In genomic region chr7:124184693-124185092, GRCm38 (mm10) we compare ENCODE assay signal across 24 mouse cellular contexts.
DNase-seq lines count a peak whose midpoint lies in the region; ATAC-seq and TF ChIP-seq lines count a peak whose summit lies in the region.
"Had no signal": no experiment of that assay in that cellular context is flagged by ENCODE, and none has a peak within 500 bp of the region (broad histone marks: within the 10 kb centered on the region; RNA-seq: fewer than 3 reads in every experiment).

No protein-coding gene starts in this region.

- no peaks in the 10 kb centered on the region for H3K36me3 ChIP-seq in kidney, postnatal 0 days (ENCODE audit: insufficient read depth, low read length)
- H3K36me3 ChIP-seq in kidney, embryonic 14.5 days (ENCODE audit: control insufficient read depth, insufficient read depth, low read length): no peaks in the 10 kb centered on the region
- H3K36me3 ChIP-seq in limb, embryonic 14.5 days (ENCODE audit: control insufficient read depth, insufficient read depth, low read length): no peaks in the 10 kb centered on the region
- H3K36me3 ChIP-seq in limb, embryonic 10.5 days: no peaks in the 10 kb centered on the region
- H3K36me3 ChIP-seq in midbrain, postnatal 0 days (ENCODE audit: insufficient read depth, low read length): no peaks in the 10 kb centered on the region
- H3K36me3 ChIP-seq in midbrain, embryonic 13.5 days: no peaks in the 10 kb centered on the region
- H3K36me3 ChIP-seq: embryonic facial prominence, embryonic 13.5 days; G1E; limb, embryonic 12.5 days; liver, embryonic 12.5 days; neural tube, embryonic 15.5 days had no signal

- H3K9me3 ChIP-seq in kidney, postnatal 0 days (replicated peaks; ENCODE audit: low read length): no peaks in the 10 kb centered on the region
- H3K9me3 ChIP-seq in kidney, embryonic 14.5 days (ENCODE audit: control insufficient read depth, low read length): no peaks in the 10 kb centered on the region
- no peaks in the 10 kb centered on the region for H3K9me3 ChIP-seq in limb, embryonic 14.5 days (ENCODE audit: control insufficient read depth, low read length)
- no peaks in the 10 kb centered on the region for H3K9me3 ChIP-seq in limb, embryonic 10.5 days (replicated peaks)
- H3K9me3 ChIP-seq in midbrain, postnatal 0 days (ENCODE audit: low read length): no peaks in the 10 kb centered on the region
- no peaks in the 10 kb centered on the region for H3K9me3 ChIP-seq in midbrain, embryonic 13.5 days
- H3K9me3 ChIP-seq: embryonic facial prominence, embryonic 13.5 days; forebrain, embryonic 13.5 days; limb, embryonic 12.5 days; liver, embryonic 12.5 days; neural tube, embryonic 15.5 days had no signal

- TF ChIP-seq CTCF in kidney, postnatal 0 days (IDR thresholded peaks at IDR 0.05; ENCODE audit: low read depth): no peak
- TF ChIP-seq CTCF in midbrain, postnatal 0 days (IDR thresholded peaks at IDR 0.05): no peak

- no peak for TF ChIP-seq POLR2A in limb, embryonic 14.5 days (IDR thresholded peaks at IDR 0.05; ENCODE audit: borderline replicate concordance, extremely low read depth, insufficient read depth, insufficient read length)

- DNase-seq in kidney, postnatal 0 days (ENCODE audit: low spot score): peak; percentile 76
- DNase-seq in limb, embryonic 14.5 days (ENCODE audit: low spot score): peak; percentile 17
- DNase-seq in limb, embryonic 10.5 days (ENCODE audit: low spot score): no peak
- DNase-seq in midbrain, postnatal 0 days (ENCODE audit: low spot score): peak; percentile 20
- DNase-seq in gastrocnemius, postnatal 25 days: no peak
- DNase-seq: adrenal gland, adult 2 months; B cell, adult 2 months; cerebellum, adult 11-12 months; gastrocnemius, postnatal 10 days; heart, adult 11 months; kidney, adult 18-20 months; lung, adult 2 months; right cerebral cortex, postnatal 14 days had no signal

- no peak overlapping the region for H3K27ac ChIP-seq in kidney, postnatal 0 days
- H3K27ac ChIP-seq in kidney, embryonic 14.5 days (ENCODE audit: low read depth, low read length): no peak overlapping the region
- no peak overlapping the region for H3K27ac ChIP-seq in limb, embryonic 14.5 days (replicated peaks; ENCODE audit: low read depth, low read length)
- no peak overlapping the region for H3K27ac ChIP-seq in limb, embryonic 10.5 days
- no peak overlapping the region for H3K27ac ChIP-seq in midbrain, postnatal 0 days (ENCODE audit: low read depth, low read length)
- H3K27ac ChIP-seq in midbrain, embryonic 13.5 days: no peak overlapping the region
- H3K27ac ChIP-seq: embryonic facial prominence, embryonic 13.5 days; forebrain, embryonic 13.5 days; limb, embryonic 12.5 days; liver, embryonic 12.5 days; neural tube, embryonic 15.5 days; stomach, postnatal 0 days had no signal

- WGBS in kidney, postnatal 0 days: 66% methylated on average over 1 of the region's 1 CpGs
- WGBS in kidney, embryonic 14.5 days: 77% methylated on average over 1 of the region's 1 CpGs
- 74% methylated on average over 1 of the region's 1 CpGs for WGBS in limb, embryonic 14.5 days
- WGBS in limb, embryonic 10.5 days: 82% methylated on average over 1 of the region's 1 CpGs
- 84% methylated on average over 1 of the region's 1 CpGs for WGBS in midbrain, postnatal 0 days
- 77% methylated on average over 1 of the region's 1 CpGs for WGBS in midbrain, embryonic 13.5 days

- no peaks in the 10 kb centered on the region for H3K4me1 ChIP-seq in kidney, postnatal 0 days (replicated peaks; ENCODE audit: insufficient read depth, low read length)
- no peaks in the 10 kb centered on the region for H3K4me1 ChIP-seq in kidney, embryonic 14.5 days (ENCODE audit: control insufficient read depth, insufficient read depth, low read length)
- no peaks in the 10 kb centered on the region for H3K4me1 ChIP-seq in limb, embryonic 14.5 days (ENCODE audit: control insufficient read depth, insufficient read depth, low read length)
- H3K4me1 ChIP-seq in limb, embryonic 10.5 days: no peaks in the 10 kb centered on the region
- H3K4me1 ChIP-seq in midbrain, postnatal 0 days (ENCODE audit: insufficient read depth, low read length): no peaks in the 10 kb centered on the region
- no peaks in the 10 kb centered on the region for H3K4me1 ChIP-seq in midbrain, embryonic 13.5 days (replicated peaks)
- H3K4me1 ChIP-seq: embryonic facial prominence, embryonic 13.5 days; limb, embryonic 12.5 days; liver, embryonic 12.5 days; megakaryocyte, embryonic 14.5 days; neural tube, embryonic 15.5 days had no signal

- no peak overlapping the region for H3K4me3 ChIP-seq in kidney, postnatal 0 days (replicated peaks; ENCODE audit: low read depth, low read length)
- H3K4me3 ChIP-seq in kidney, embryonic 14.5 days (ENCODE audit: low read length): no peak overlapping the region
- H3K4me3 ChIP-seq in limb, embryonic 14.5 days (replicated peaks; ENCODE audit: low read length): no peak overlapping the region
- H3K4me3 ChIP-seq in limb, embryonic 10.5 days: no peak overlapping the region
- H3K4me3 ChIP-seq in midbrain, postnatal 0 days (ENCODE audit: low read depth, low read length): no peak overlapping the region
- no peak overlapping the region for H3K4me3 ChIP-seq in midbrain, embryonic 13.5 days (replicated peaks)
- H3K4me3 ChIP-seq: embryonic facial prominence, embryonic 13.5 days; forebrain, embryonic 13.5 days; limb, embryonic 12.5 days; liver, embryonic 12.5 days; megakaryocyte, embryonic 14.5 days; neural tube, embryonic 15.5 days had no signal

- no peaks in the 10 kb centered on the region for H3K27me3 ChIP-seq in kidney, postnatal 0 days (ENCODE audit: insufficient read depth, low read length)
- no peaks in the 10 kb centered on the region for H3K27me3 ChIP-seq in kidney, embryonic 14.5 days (ENCODE audit: control insufficient read depth, insufficient read depth, low read length)
- no peaks in the 10 kb centered on the region for H3K27me3 ChIP-seq in limb, embryonic 14.5 days (ENCODE audit: control insufficient read depth, insufficient read depth, low read length)
- H3K27me3 ChIP-seq in limb, embryonic 10.5 days (ENCODE audit: low read depth, poor library complexity, severe bottlenecking): no peaks in the 10 kb centered on the region
- no peaks in the 10 kb centered on the region for H3K27me3 ChIP-seq in midbrain, postnatal 0 days (ENCODE audit: insufficient read depth, low read length)
- H3K27me3 ChIP-seq in midbrain, embryonic 13.5 days: no peaks in the 10 kb centered on the region
- H3K27me3 ChIP-seq: embryonic facial prominence, embryonic 13.5 days; forebrain, embryonic 13.5 days; limb, embryonic 12.5 days; liver, embryonic 12.5 days; megakaryocyte, embryonic 14.5 days; neural tube, embryonic 15.5 days had no signal

- no peak overlapping the region for H3K9ac ChIP-seq in kidney, postnatal 0 days (ENCODE audit: low read depth, low read length)
- no peak overlapping the region for H3K9ac ChIP-seq in kidney, embryonic 14.5 days (ENCODE audit: low read depth, low read length)
- H3K9ac ChIP-seq in limb, embryonic 14.5 days (ENCODE audit: low read depth, low read length, severe bottlenecking): no peak overlapping the region
- H3K9ac ChIP-seq in midbrain, postnatal 0 days (replicated peaks; ENCODE audit: low read length, poor library complexity, severe bottlenecking): no peak overlapping the region
- H3K9ac ChIP-seq in midbrain, embryonic 13.5 days (replicated peaks): no peak overlapping the region
- H3K9ac ChIP-seq: embryonic facial prominence, embryonic 13.5 days; forebrain, embryonic 13.5 days; limb, embryonic 12.5 days; liver, embryonic 12.5 days; neural tube, embryonic 15.5 days had no signal

- no peak for ATAC-seq in kidney, postnatal 0 days (replicated peaks; ENCODE audit: low FRiP score, low read depth)
- no peak for ATAC-seq in kidney, embryonic 14.5 days (ENCODE audit: low FRiP score, low TSS enrichment)
- ATAC-seq in limb, embryonic 14.5 days (ENCODE audit: low FRiP score, low read depth): no peak
- no peak for ATAC-seq in midbrain, postnatal 0 days (ENCODE audit: low FRiP score)
- ATAC-seq in midbrain, embryonic 13.5 days: no peak
- ATAC-seq: forebrain, embryonic 13.5 days; liver, embryonic 12.5 days had no signal

- no peak overlapping the region for H3K4me2 ChIP-seq in kidney, postnatal 0 days (ENCODE audit: low read length)
- H3K4me2 ChIP-seq in kidney, embryonic 14.5 days (replicated peaks; ENCODE audit: low read depth, low read length): no peak overlapping the region
- no peak overlapping the region for H3K4me2 ChIP-seq in limb, embryonic 14.5 days (replicated peaks; ENCODE audit: low read depth, low read length, severe bottlenecking)
- no peak overlapping the region for H3K4me2 ChIP-seq in midbrain, postnatal 0 days (ENCODE audit: low read depth, low read length, poor library complexity, severe bottlenecking)
- no peak overlapping the region for H3K4me2 ChIP-seq in midbrain, embryonic 13.5 days (replicated peaks)
- H3K4me2 ChIP-seq: embryonic facial prominence, embryonic 13.5 days; forebrain, embryonic 13.5 days; heart, embryonic 11.5 days; limb, embryonic 12.5 days; liver, embryonic 12.5 days; neural tube, embryonic 15.5 days had no signal

Comparison
In these comparisons a context has a peak if more than half of its experiments do, and no peak if none do; other contexts are left out.
1. DNase-seq: peak in kidney, postnatal 0 days (single experiment), limb, embryonic 14.5 days (single experiment) and midbrain, postnatal 0 days (single experiment); none in limb, embryonic 10.5 days (single experiment) and gastrocnemius, postnatal 25 days (single experiment).